ENCODE assay signal across 10 mouse cellular contexts in the genomic region with DNA sequence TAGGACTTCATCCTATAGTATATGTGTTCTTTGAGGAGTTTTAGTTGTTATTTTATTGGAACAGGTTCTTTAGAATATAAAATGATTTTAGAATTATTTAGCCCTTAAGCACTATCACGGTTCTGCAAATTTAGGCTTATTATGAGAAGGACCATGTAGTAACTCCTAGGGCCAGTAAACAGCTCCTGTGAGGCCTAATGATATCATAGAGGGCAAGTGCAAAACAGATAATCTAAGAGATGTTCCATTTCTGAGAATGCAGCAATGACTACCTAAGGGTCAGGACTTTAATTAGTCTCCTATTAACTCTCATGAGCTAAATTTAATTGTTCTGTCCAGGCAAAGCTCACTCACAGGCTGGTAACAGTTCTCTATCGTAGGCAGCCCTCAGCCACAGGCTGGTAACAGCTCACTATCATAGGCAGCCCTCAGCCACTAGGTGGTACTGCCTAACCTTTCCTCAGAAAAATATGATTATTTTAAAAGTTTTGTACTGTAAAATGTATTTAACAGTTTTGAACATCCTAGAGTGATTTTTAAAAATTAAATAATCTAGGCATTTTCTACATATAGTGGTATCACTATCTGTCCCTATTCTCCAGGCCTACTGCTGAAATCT.
DNase-seq lines count a peak whose midpoint lies in the region; ATAC-seq and TF ChIP-seq lines count a peak whose summit lies in the region.
"Had no signal": no experiment of that assay in that cellular context is flagged by ENCODE, and none has a peak within 500 bp of the region (broad histone marks: within the 10 kb centered on the region; RNA-seq: fewer than 3 reads in every experiment).

No protein-coding gene starts in this region.

- no peak overlapping the region for H3K4me2 ChIP-seq in liver, postnatal 0 days (ENCODE audit: low read depth, low read length)
- no peak overlapping the region for H3K4me2 ChIP-seq in liver, embryonic 12.5 days
- H3K4me2 ChIP-seq in forebrain, embryonic 13.5 days, result no peak overlapping the region
- no peak overlapping the region for H3K4me2 ChIP-seq in neural tube, embryonic 12.5 days (replicated peaks)

- no peaks in the 10 kb centered on the region for H3K9me3 ChIP-seq in liver, postnatal 0 days (ENCODE audit: low read length)
- no peaks in the 10 kb centered on the region for H3K9me3 ChIP-seq in liver, embryonic 12.5 days (replicated peaks)
- no peaks in the 10 kb centered on the region for H3K9me3 ChIP-seq in forebrain, embryonic 13.5 days (replicated peaks)
- H3K9me3 ChIP-seq in neural tube, embryonic 12.5 days, result no peaks in the 10 kb centered on the region

- H3K27me3 ChIP-seq in liver, postnatal 0 days (ENCODE audit: insufficient read depth, low read length), result no peaks in the 10 kb centered on the region
- no peaks in the 10 kb centered on the region for H3K27me3 ChIP-seq in liver, embryonic 12.5 days (replicated peaks)
- no peaks in the 10 kb centered on the region for H3K27me3 ChIP-seq in forebrain, embryonic 13.5 days
- H3K27me3 ChIP-seq in neural tube, embryonic 12.5 days (replicated peaks), result no peaks in the 10 kb centered on the region

- no peak overlapping the region for H3K9ac ChIP-seq in liver, postnatal 0 days (replicated peaks)
- H3K9ac ChIP-seq in liver, embryonic 12.5 days, result no peak overlapping the region
- no peak overlapping the region for H3K9ac ChIP-seq in forebrain, embryonic 13.5 days
- no peak overlapping the region for H3K9ac ChIP-seq in neural tube, embryonic 12.5 days

- 59% methylated on average over 2 of the region's 2 CpGs for WGBS in liver, postnatal 0 days (ENCODE audit: insufficient replicate concordance)
- 49% methylated on average over 2 of the region's 2 CpGs for WGBS in liver, embryonic 12.5 days (ENCODE audit: insufficient replicate concordance)
- WGBS in forebrain, embryonic 13.5 days, result 58% methylated on average over 2 of the region's 2 CpGs
- WGBS in neural tube, embryonic 12.5 days, result 61% methylated on average over 2 of the region's 2 CpGs

- no peak for ATAC-seq in liver, postnatal 0 days
- ATAC-seq in liver, embryonic 12.5 days, result no peak
- ATAC-seq in forebrain, embryonic 13.5 days, result peak; percentile 82
- ATAC-seq in neural tube, embryonic 12.5 days (ENCODE audit: low FRiP score, low read depth), result peak; percentile 63; the same call in 1 of the 2 replicates

- TF ChIP-seq EP300 in liver, postnatal 0 days (IDR thresholded peaks at IDR 0.05; ENCODE audit: low read depth), result no peak

- peak; percentile 7 for DNase-seq in adrenal gland, postnatal 14 days
- DNase-seq in adrenal gland, adult 8-10 months, result no peak
- no peak for DNase-seq in liver, postnatal 0 days
- no peak for DNase-seq in spleen, postnatal 14 days (ENCODE audit: low spot score in 2 of 2)
- DNase-seq in lung, postnatal 14 days, result no peak
- DNase-seq: B cell, adult 2 months; gastrocnemius, postnatal 14 days had no signal

- no peaks in the 10 kb centered on the region for H3K4me1 ChIP-seq in liver, postnatal 0 days (ENCODE audit: insufficient read depth)
- H3K4me1 ChIP-seq in liver, embryonic 12.5 days, result no peaks in the 10 kb centered on the region
- H3K4me1 ChIP-seq in forebrain, embryonic 13.5 days, result no peaks in the 10 kb centered on the region
- no peaks in the 10 kb centered on the region for H3K4me1 ChIP-seq in neural tube, embryonic 12.5 days

- H3K36me3 ChIP-seq in liver, postnatal 0 days (replicated peaks; ENCODE audit: insufficient read depth, low read length), result no peaks in the 10 kb centered on the region
- no peaks in the 10 kb centered on the region for H3K36me3 ChIP-seq in liver, embryonic 12.5 days
- no peaks in the 10 kb centered on the region for H3K36me3 ChIP-seq in forebrain, embryonic 13.5 days (ENCODE audit: poor library complexity, severe bottlenecking)
- no peaks in the 10 kb centered on the region for H3K36me3 ChIP-seq in neural tube, embryonic 12.5 days

- no peak overlapping the region for H3K4me3 ChIP-seq in liver, postnatal 0 days (ENCODE audit: low read depth, low read length)
- H3K4me3 ChIP-seq in liver, embryonic 12.5 days, result no peak overlapping the region
- no peak overlapping the region for H3K4me3 ChIP-seq in forebrain, embryonic 13.5 days
- no peak overlapping the region for H3K4me3 ChIP-seq in neural tube, embryonic 12.5 days

- no peak overlapping the region for H3K27ac ChIP-seq in liver, postnatal 0 days (ENCODE audit: low read depth)
- no peak overlapping the region for H3K27ac ChIP-seq in liver, embryonic 12.5 days
- no peak overlapping the region for H3K27ac ChIP-seq in forebrain, embryonic 13.5 days
- H3K27ac ChIP-seq in neural tube, embryonic 12.5 days, result no peak overlapping the region

- TF ChIP-seq CTCF in liver, postnatal 0 days (IDR thresholded peaks at IDR 0.05; ENCODE audit: low read depth), result peak; percentile 32; the same call in 1 of the 2 replicates

Comparison
In these comparisons a context has a peak if more than half of its experiments do, and no peak if none do; other contexts are left out.
1. ATAC-seq: peak in forebrain, embryonic 13.5 days (single experiment) and neural tube, embryonic 12.5 days (single experiment); none in liver, postnatal 0 days (single experiment) and liver, embryonic 12.5 days (single experiment).